Mouse (Mus musculus) thymus, postnatal 4 days (tissue): ENCODE results near the gene Nup188.

Source experiments
- DNase-seq: peaks from one replicate; pipeline ENCODE4 v3.0.0; 2021

The Nup188 gene

DNA sequence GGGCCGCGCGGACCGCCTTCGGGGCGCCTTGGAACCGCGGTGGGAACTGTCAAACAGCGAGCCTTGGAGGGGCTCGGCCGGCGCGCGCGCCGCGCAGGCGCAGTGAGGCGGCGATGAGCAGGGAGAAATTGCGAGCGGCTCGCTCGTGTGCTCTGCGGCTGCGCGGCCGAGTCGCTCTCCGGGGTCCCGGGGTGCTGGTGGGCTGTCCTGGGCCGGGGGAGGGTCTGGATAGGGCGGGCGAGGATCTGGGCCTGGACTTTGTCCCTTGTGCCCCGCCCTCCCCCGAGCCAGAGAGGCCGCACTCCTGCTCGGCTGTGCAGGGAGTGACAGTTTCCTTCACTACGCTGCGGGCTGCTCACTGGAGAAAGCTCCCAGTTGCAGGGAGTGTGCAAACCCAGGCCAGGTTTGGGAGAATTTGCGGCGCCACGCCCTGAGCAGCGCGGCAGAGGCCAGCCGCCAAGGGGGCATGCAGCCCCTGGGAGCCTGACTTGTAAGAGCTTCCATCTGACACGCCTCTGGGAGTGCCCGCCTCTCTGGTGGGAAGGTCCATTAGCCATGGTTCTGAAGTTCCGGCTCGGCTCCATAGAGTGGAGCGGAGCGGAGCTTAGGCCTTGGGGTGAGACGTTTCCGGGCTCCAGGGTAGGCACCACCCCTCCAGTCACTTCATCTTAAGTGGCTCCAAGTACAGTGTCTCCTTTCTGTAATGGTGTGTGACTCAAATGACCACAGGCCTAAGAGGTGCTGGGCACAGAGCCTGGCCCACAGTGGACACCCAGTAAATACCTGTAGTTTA is 106.6 kb downstream of the Nup188 start:
- DNase-seq, result peak; percentile 91

DNA sequence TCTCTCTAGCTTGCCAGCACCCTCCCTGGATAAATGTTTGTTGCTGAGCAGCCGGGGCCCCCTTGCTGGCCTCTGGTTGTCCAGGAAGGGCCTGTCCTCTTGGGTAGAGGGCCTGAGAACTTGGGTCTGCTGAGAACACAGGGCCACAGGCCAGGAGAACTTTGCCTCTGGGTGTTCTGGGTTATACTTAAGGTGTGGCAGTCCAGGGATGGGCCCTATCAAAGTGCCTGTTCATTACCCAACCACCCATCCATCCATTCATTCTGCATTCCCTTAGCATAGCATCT is 107.1 kb downstream of the Nup188 start:
- DNase-seq, result no peak
